Mouse (Mus musculus) thymus, postnatal 10 days (tissue): ENCODE data around the gene Pou3f3.

Experiments used
- DNase-seq, 2 experiments: peaks; one replicate each; pipeline ENCODE4 v3.0.0; 2021; ENCODE audit warnings: low spot score in 2 of 2

Pou3f3 gene

DNA sequence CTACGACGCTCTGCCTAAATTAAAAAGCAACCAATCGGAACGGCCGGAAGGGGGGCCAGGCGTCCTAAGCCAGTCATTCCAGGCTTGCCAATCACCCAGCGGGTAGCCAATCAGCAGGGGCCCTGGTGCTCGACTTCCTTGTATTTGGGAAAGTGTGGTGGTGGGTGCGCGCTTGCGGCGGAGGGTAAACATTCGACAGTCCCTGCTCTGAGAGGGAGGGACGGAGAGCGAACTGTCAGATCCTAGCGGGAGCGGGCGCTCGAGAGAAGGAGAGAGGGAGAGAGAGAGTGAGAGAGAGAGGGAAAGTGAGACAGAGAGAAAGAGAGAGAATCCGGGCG is at the start of gene Pou3f3:
Pou3f3 (plus strand) TSS at position 191 of the 338 bp plus-strand sequence.
- DNase-seq = no peak

DNA sequence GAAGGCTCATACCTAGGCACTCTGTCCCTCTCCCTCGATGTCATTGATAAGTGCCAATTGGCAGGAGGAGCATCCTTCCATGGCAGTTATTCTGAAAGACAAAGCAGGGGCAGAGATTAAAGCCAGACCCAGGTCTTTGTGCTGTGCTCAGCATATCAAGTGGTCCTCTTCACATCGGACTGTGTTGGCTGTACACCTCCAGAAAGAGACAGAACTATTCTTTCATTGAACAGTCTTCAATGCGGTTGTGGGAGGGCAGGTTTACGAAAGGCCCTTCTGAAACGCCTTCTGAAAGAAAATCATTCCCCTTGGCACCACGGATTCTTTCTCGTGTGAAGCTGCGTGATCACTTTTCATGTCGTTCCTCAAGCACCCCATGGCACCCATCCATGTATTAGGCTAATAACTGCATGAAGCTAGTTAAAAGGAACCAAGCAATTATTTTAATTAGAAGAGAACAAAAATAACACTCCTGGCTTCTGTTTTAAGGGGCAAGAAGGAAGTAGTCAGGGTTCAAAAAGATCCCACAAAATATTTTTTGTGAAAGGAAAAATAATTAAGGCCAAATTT is 47.1 kb upstream of the Pou3f3 start:
- DNase-seq = no peak

DNA sequence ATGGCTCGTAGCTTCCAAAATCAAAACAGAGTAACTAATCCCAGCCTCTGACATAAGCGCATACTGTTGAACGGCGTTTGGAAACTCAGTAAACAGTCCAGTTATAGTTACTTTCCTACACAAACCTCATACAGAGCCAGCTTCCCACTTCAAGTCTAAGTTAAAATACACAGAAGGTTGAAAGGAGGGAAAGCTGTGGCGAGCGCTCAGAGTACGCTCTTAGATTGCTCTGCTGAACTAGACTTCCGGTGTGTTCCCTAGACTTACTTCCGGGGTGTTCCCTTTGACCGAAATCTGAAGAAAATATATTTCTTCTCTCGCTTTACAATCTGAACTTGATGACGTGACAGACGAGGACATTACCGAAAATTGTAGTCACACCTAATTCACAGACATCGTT is 44.1 kb upstream of the Pou3f3 start:
- DNase-seq = no peak

DNA sequence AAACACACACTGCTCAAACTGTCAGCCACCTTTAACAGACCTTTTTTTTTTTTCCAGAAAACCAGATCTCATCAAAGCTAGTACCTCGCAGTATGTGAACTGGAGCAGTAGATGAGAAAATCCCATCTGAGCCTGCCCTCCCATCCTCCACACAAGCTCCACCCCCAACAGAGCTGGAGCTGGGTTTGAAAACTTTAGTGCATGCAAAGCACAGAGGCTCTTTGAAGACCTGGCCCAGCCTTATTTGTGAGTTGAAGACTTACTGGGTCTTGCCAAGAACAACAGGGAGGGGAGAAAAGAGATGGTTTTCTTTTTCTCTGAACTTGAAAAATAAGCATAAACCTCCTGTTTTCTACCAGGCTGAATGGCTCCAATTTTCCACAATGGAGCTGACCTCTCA is 28.0 kb upstream of the Pou3f3 start:
- no peak for DNase-seq

DNA sequence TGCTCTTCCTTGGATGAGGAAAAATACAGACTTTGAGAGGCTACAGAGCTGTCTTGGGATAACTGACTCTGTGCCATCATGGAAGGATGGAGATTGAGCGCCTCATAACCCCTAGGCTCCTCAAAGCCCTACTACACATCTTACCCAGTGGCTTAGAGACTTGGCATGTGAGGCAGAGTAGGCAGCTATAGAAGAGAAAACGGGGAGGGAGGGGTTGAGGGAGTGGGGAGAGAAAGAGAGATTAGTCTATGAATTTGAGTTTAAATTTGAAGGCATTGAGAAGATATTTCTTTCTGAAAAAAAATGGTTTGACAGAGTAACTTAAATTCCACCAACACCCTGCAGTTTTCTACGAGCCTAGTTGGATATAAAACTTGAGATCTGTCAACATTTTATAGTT is 14.9 kb upstream of the Pou3f3 start:
- DNase-seq = no peak

DNA sequence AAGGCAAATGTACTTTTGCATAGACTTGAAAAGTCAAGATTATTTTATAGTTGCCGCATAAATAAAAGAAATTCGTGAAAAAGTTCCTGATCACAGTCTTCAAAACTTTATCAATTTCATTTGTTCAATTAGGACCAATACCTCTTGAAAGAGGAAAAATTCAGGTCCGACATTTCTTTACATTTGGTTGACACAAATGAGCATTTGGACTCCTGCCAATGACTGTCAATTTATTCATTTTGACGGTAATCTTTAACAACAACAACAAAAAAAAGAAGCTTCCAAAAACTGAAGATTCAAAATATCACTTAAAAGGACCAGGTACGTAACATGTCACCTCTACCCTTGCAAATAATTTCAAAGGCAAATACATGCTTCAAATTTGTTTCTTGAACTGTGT is 13.8 kb upstream of the Pou3f3 start:
- DNase-seq = no peak

DNA sequence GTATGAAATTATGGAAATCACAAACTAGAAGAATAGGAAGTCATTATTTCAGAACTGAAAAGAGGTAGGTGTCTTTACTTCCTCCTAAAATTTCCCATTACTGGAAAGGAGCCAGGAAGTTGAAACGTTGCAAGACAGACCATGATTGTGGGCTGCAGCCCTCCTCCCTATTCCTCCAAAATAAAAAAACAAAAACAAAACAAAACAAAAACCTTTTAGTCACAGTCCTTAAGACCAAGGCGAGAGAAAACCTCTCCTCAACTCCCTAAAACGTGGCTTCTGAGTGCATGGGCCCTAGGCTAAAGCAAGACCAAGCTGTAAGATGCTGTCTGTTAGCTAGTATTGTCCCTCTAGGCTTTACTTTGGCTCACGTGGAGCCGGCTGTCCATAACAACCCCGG is 11.7 kb upstream of the Pou3f3 start:
- DNase-seq = no peak

DNA sequence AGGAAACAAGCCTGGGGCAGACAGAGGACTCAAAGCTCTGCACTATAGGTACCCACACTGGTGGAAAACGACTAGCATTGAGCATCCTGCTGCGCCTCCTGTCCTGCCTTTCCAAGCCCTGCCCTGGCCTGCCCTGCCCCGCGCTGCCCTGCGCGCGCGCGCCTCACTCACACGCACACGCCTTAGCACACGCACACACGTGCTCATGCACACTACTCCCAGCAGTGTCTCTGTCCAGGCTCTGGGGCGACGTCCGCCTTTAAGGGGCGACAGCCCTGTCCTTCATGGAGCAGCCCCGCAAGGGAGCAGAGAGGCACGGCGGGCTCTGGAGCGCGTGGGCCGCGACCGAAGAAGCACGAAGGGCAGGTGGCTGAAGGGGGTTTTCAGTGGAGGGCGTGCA is 11.2 kb upstream of the Pou3f3 start:
- DNase-seq = no peak

DNA sequence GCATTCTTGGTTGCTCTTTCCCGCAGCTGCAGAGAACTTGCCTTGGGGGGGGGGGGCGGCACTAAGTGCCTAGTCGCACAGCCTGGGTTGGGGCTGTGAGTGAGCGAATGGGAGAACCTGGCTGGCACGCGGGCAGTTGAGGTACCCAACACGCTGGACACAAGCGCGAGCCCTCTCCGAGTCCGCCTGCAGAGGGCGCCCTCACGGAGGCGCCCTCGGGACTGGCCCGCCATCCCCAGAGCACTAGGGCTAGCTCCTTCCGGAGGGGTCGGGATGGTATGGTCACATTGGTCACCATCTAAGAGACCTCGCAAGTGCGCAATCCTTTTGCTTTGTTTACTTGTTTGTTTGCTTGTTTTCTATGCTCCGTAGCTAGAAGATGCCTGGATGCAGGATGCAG is 10.8 kb upstream of the Pou3f3 start:
- DNase-seq = no peak

DNA sequence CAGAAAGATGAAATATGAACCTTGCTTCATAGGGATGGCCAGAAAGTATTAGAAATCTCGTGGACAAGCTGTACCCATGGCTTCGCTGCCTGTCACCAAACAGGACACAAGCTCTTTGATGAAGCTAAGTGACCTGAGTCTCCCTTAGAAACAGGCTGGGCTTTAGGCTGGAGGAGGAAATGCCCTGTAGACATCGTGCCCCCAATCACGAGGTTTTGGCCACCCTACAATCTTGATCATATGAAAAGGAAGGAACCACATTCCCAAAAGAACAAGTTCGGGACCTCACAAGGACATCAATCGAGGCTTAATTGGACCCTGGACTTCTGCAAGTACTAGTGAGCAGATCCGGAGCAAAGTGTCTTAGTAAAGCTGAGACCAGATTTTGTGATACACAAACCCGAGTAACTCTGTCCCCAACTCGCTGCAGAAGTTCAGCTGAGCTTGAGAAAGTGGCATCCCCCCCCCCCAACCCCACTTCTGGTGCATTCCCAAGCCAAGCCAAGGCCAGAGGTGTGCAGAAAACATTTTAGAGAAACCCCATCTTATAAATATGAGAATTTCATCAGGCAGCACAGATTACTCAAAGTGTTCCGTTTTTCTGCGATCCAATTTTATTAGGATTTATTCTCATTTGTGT is 10.1 kb upstream of the Pou3f3 start:
- no peak for DNase-seq

DNA sequence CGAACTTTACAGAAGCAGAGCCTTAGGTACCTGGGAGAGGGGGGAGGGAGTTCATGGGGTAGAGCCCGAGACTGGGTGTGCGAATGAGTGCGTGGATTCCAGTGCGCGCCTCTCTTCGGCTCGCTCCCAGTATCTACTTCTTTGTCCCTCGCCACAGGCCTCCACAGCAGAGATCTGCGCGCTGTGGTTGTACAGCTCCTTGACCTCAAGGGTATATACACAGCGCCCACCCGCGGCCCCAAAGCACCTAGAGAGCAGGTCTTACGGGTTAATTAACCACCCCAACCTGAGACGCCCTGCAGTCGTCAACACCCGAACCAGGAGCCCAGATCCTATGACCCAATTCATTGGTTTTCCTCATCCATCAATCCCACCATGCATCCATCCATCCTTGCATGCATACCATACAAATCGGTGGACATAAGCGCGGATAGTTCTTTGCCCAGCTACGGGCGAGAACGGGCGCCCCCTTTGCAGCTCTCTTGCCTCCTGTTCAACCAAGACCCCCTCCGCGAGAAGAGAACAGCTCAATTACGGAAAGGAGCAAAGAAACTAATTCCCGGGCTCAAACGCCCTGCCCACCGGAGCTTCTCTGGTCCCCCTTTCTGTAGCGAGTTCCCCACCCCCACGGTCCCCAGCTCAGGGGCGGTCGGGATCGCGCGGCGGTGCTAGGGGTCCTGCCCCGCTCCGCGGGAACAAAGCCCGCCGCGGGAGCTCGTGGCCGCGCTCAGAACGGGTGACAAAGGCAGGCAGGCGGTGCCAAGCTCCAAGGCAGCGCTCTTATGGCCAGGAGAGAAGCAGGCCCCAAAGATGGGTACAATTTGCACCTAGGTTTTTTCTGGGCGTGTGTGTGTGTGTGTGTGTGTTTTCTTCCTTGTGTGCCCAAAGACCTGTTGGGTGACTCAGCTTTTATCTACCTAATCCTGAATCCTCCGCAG is 9.1 kb upstream of the Pou3f3 start:
- no peak for DNase-seq

DNA sequence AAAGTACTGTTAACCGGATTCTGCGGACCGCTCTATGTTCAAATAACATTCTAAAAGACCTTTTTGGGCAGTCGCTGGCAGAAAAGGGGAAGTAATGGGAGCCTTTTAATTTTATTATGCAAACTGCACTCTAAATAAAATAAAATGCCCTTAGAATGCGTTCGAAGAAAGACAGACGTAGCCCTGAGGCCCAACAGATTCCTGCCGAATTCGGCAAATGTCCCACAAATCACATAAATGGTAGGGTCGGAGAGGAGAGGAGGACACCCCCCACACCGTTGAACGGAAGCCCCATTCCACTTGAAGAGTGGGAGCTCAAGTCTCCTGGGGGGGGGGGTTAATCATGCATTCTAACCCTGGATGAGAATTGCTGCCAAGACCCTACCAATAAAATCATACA is 8.3 kb upstream of the Pou3f3 start:
- DNase-seq = no peak

DNA sequence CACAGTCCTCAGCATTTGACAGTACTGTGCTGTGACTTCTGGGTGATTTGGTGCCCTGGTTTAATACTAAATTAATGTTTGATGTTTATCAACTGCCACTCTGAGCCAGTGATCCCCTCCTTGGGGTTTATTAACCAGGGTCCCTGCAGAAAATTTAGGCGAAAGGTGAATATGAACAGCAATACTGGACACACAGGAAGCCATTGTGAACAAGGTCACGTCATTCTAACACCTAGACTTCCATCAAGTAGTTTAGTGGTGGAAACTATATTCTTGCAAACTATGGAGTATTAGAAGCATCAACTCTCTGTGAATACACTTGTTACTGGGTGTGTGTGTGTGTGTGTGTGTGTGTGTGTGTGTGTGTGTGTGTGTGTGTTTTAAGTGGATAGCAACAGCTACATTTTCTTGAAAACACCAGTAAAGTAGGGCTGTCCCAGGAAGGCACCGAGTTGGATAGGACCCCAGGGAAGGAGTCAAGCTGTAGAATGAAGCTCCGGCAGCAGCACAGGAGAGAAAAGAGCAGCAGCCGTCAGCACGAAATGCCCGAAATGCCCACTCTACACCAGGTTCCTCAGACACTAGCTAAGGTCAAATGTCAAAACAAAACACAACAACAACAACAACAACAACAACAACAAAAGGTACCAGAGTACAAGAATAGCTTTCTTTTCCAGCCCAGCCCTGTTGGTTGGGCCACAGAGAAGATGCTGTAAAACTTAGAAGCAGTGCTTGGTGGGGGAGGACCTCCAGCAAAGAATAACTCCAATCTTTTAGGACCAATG is 7.6 kb upstream of the Pou3f3 start:
- DNase-seq = no peak

DNA sequence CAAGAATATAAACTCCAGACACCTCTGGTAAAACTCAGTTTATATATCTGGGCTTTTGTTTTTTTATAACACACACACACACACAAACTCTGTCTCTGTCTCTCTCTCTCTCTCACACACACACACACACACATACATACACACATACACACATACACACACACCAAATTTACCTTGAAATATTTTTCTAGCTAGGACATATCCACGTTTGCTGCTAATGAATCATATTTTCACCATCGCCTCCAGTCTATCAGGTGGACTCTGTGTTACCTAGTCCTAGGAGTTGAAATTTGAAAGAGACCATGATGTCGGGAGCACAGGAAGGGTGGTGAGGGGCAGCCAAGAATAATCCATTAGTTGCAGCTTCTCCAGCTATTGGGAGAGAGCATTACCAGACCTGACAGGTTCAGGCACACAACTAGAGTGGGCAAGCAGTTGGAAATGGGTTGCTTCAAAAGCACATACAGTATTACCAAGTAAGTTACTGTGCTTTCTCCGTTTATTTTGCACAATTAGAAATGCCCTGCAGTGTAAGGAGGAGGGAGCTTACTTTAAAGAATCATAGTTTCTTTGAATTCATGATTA is 6.9 kb upstream of the Pou3f3 start:
- no peak for DNase-seq

DNA sequence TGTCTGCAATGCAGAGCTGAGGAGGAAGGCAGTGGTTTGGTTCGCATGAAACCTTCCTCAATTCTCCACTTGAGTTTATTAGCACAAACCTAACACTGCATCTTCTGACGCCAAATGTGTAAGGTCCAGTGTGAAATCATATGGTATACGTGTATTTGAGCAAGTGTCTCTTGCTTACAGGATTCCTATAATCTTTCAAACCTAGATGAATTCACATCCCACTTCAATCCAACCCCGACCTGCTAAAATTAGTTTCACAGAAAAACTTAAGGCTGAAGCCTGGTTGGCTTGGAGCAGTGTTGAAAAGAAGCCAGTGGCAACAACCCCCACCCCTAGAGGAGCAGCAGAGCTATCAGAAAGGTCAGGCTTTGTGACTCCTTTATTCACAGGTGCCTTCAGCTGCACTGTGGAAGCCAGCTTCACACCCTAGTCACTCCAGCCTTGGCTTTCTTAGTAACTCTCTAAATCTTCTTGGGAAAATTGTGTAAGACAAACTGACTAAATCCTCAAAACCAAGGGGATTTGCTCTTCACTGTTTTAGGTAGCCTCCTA is 5.5 kb upstream of the Pou3f3 start:
- no peak for DNase-seq

DNA sequence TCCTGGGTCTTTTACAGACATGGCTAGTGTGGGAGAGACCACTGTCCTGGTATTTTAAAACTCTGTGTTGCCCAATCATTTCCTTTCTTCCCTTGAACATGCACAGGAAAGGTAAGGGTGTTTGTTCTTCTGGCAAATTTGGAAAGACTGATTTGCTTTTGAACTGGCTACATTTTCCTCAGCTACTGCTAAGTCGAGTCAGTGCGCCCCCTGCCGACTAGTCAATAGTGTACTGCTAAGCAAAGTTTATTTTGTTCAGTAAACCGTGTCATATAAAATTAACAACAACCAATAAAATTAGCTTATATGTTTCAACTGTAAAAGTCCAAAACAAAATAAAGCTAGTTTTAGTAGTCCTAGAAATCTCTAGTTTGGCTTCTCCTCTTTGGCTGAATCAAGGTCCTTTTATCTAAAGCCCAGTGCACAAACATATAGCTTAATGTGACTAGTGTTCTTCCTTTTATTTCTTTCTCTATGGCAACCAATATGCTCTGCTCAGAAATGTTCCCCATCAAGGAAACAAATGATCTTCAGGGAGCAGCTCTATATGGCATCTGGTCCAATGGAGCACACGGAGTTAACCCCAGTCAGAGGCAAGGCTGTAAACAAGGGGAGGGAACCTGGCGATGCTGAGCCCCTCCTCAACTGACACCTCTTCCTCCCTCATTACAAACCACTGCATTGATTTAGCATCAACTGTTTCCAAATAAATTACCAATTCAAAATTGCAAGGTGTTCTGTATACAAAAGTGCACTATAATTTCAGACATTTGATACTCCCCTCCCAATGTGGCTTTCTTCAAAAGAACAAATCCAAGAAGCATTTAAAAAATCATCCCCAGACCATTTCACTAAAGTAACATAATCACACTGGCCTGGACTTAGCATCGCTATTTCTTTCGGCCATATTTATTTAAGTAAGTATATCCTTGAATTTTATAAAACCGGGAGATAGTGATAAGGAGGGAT is 4.1 kb upstream of the Pou3f3 start:
- DNase-seq = peak in 1 of 2 experiments; percentile 38

DNA sequence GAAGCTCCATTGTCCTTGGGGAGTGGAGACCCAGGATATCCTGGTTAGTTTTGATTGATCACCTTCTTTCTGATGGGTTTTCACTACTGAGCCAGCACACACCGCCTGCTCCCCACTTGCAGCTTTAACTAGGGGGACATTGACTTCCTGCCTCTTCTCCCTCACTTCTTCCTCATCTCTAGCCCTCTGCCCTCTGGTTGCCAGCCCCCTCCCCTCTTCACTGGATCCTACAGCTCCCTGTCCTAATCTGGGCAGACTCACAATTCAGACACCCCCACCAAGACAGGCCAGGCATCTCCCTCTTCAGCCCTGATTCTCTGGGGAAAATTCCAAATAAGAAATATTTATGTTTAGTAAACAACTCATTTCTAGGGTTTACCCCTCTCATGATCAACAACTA is 3.3 kb upstream of the Pou3f3 start:
- no peak for DNase-seq

DNA sequence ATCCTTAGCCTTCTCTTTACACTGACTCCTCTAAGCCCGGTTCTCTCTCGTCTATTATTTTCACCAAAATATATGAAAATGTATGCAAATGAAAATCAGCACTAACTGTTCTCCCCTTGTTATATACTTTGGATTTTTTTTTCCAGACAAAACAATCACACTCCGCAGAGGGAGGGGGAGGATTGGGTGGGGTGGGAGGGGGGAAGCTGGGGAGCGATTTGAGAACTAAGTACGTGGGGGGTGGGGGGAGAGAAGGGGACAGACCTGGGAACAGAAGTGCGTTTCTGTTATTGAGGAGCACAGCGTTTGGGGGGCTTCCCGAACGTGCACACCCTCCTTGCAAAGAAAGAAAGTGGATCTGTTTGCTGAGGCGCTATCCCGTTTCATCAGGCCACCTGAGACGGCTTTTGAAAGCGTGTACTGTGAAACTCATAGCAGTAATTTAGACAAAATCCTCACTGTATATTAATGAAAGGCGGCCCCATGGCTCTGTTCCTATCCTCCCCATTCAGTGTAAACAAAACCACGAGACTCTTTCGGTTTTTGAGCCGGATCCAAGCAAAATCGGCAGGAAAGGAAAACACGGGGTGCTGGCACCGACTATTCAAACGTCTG is 2.4 kb upstream of the Pou3f3 start:
- DNase-seq = no peak

DNA sequence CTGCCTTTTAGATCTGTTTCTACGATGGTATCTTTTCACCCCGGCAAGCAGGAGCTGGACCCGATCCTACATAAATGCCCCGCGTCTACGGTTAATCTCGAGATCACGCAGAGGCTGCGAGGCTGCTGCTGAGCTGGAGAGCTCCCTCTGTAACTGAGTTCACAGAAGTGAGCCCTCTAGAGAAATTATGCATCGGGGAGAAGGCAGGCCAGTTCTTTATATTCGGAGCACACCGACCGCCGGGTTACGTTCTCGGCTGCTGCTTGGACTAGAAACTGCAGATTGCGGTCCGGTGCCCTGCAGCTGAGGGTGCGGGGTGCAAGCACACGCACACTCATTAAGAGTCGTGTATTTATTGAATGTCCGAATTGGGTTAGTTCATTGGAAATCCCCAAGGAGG is 1.7 kb upstream of the Pou3f3 start:
- no peak for DNase-seq

DNA sequence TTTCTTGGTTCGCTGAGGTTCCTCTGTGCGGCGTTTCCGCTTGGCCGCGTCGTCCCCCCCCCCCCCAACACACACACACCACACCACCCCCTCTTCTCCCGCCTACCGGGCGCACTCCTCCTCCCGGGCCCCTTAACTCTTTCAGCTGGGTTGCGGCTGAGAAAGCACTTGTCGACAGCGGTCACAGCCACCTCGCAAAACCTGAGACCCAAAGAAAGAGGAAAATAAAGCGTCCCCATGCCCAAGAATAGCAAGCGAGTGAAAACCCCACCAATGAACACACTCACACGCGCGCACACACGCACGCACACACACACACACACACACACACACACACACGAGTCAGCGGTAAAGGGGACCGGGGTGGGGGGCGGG is 1.3 kb upstream of the Pou3f3 start:
- DNase-seq = no peak
